Mouse (Mus musculus): ENCODE measurements at regions not wholly inside any gene's neighbourhood (a gene's known extent, or its start where the extent isn't known, plus 50 kb on each side); places are given as distances from the start of the nearest gene placed in this dataset.

- TF ChIP-seq CTCF (IDR thresholded peaks at IDR 0.05; ENCODE audit: low read depth) (no peak), EP300 (IDR thresholded peaks at IDR 0.05; ENCODE audit: low read depth) (no peak)
Measured at GRCm38 (mm10) chr2:61398633-61399032, 179.8 kb upstream of the Tank start.
